Mouse (Mus musculus): ENCODE measurements around the gene Gm20219.

Gene Gm20219

GRCm38 (mm10) chr17:56554122-56554551 lies at the start of gene Gm20219:
Gm20219 (minus strand) TSS chr17:56554387.
- DNase-seq (ENCODE audit: low spot score in 2 of 2) = no peak

GRCm38 (mm10) chr17:56604070-56604380 lies 49.8 kb upstream of the Gm20219 start:
- DNase-seq (ENCODE audit: low spot score in 2 of 2) = no peak

- no peak for DNase-seq (ENCODE audit: low spot score in 2 of 2)
These were observed 49.2 kb upstream of the Gm20219 start for GRCm38 (mm10) chr17:56603186-56604069.

- no peak for DNase-seq (ENCODE audit: low spot score in 2 of 2)
These were observed 39.5 kb upstream of the Gm20219 start for GRCm38 (mm10) chr17:56593527-56594271.

DNA sequence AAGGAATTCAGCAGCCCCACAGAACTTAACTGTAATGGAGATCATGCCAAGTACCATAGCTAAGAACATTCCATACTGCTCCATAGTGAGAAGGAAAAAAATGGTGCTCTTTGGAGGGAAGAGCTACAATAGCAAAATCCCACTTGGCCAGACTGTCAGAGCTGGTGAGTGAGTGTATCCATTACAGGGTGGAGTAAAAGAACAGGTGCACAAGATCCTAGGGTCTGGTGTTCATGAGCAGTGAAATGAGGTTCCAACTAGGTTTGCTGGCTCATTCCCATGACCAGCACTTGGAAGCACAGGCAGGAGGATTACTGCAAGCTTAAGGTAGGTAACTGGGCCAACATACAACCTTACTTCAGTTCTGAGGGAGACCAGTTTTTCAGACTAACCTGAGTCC lies 38.4 kb upstream of the Gm20219 start:
- DNase-seq (ENCODE audit: low spot score in 2 of 2) = no peak

DNA sequence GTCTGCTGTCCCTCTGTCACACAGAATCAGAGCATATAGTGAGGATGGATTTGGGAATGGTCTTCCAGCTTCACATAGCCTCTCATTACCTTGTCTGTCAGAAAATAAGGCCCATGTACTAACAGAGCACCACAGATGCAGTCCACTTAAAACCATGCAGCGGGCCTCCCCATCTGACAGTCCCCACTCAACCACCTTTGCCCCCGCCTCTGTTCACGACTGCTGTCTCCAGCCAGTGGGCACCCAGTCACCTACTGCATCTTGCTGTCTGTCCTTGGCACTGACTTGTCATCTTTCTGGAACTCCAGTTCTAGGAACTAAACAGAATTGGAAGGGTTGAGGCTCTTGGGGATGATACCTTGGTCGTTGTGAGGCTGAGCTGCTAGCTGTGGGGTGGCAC lies 34.7 kb upstream of the Gm20219 start:
- no peak for DNase-seq (ENCODE audit: low spot score in 2 of 2)

GRCm38 (mm10) chr17:56587773-56588172 lies 33.6 kb upstream of the Gm20219 start:
- DNase-seq (ENCODE audit: low spot score in 2 of 2) = no peak

DNA sequence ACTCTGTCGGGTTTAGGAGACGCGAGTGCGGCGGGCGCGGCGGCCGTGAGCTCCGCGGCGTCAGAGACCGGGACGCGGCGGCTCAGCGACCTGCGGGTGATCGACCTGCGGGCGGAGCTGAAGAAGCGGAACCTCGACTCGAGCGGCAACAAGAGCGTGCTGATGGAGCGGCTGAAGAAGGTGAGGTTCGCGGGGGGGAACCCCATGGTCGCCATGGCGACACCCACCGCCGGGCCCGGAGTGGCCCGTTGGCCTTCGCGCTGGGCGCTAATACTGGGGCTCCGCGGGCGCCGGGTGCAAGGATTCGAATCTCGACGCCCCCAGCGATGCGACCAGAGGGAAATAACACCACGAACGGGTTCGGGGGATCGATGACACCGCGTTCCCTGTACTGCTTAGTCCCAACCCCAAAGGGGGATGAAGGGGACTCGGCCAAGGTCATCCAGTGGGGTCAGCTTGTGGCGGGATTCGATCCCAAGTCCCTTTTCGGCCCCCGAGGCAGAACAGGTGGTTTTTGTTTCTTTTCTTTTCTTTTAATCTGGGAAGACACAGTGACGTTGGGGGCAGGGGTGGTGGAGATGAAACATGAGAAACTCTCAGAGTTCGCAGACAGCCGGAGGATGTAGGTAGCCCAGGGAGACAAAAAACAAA lies 31.1 kb upstream of the Gm20219 start:
- peak; percentile 69 to 75 for DNase-seq (ENCODE audit: low spot score in 2 of 2)

GRCm38 (mm10) chr17:56584257-56585130 lies 30.3 kb upstream of the Gm20219 start, which contains the start of the genes Safb2 and Safb:
Safb2 (minus strand) TSS chr17:56584585.
Safb (plus strand) TSS chr17:56584825.
- peak; percentile 99 to 100 for DNase-seq (ENCODE audit: low spot score in 2 of 2)

DNA sequence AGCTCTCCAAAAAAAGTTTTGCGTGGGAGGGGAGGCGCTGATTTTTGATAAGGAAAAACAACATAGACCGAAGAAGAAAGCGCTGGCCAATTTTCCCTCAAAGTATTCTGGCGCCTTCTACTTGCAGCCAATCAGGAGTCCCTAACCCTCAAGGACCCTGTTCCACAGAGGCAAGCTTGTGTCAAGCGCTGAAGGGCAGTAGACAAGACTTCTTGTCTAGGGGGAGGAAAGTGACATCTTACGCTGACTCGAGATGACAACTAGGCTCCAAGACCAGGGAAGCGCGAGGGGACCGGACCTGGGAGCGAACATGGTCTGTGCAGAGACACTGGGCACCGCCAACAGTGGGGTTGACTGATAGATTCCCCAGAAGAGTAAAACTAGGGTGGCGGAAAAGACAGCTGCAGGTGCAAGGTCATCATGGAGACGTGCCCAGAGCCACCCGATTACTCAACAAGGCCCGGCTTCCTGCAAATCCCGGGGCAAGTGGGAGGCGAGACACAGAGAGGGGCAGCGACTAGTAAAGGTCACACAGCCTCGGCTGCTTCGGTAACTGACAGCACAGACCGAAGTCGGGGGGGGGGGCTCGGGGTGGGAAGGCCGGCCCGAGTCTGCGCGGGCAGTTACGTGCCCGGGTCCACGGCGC lies 29.5 kb upstream of the Gm20219 start:
- peak in 1 of 2 experiments; percentile 8 for DNase-seq (ENCODE audit: low spot score in 2 of 2)

DNA sequence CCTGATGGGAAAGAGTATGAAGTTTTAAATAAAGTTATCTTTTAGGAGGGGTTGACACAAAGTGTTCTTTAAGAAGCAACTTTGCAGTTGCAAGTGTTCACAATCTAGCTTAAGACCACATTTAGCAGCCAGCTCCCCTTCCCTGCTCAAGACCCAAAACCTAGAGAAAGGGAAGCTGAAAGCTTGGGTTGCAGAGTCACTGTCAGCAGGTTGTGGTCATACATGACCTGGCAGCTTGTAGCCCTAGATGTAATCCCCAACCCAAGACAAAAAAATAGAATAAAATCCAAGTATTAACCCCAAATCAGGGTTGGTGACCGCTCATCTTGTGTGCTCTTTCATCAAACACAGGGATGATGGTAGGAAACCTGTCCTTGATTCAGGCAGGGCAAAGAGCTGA lies 28.9 kb upstream of the Gm20219 start:
- DNase-seq (ENCODE audit: low spot score in 2 of 2) = no peak

GRCm38 (mm10) chr17:56572939-56573338 lies 18.8 kb upstream of the Gm20219 start:
- no peak for DNase-seq (ENCODE audit: low spot score in 2 of 2)

DNA sequence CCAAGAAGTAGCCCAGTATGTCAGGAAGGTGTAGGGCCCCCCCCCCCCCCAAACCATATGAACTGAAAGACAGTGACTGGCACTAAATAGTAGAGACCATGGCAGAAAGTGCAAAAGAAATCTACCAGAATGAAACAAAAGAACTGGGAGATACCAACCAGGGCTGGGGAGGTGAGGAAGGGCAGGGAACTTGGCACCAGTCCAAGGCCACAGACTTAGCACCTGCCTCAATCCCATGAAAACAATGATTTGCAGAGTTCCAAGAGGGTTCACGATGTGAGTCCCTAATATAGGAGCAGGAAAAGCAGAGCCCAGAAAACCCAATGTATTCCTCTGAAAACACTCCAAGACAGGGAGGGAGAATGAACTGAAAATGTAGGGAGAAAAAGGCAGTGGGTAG lies 18.0 kb upstream of the Gm20219 start:
- DNase-seq (ENCODE audit: low spot score in 2 of 2) = no peak

- no peak for DNase-seq (ENCODE audit: low spot score in 2 of 2)
These were observed 16.1 kb upstream of the Gm20219 start for GRCm38 (mm10) chr17:56570287-56570686.

DNA sequence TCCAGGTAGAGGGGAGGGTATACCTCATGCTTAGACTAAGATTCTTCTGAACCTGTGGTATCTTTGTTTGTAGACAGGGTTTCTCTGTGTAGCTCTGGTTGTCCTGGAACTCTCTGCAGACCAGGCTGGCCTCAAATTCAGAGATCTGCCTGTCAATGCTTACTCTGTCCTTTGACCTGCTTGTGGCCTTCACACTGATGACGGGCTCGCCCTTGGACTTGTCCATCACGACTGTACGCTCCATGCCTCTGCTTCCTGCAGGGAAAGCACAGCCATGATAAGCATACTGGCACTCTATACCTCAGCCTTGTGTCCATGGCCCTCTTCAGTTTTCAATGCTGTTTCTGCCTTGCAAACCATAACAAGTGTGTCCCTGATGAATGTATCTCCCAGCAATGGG lies 13.2 kb upstream of the Gm20219 start:
- DNase-seq (ENCODE audit: low spot score in 2 of 2) = no peak

- no peak for DNase-seq (ENCODE audit: low spot score in 2 of 2)
These were observed 12.7 kb upstream of the Gm20219 start for GRCm38 (mm10) chr17:56566918-56567317.

DNA sequence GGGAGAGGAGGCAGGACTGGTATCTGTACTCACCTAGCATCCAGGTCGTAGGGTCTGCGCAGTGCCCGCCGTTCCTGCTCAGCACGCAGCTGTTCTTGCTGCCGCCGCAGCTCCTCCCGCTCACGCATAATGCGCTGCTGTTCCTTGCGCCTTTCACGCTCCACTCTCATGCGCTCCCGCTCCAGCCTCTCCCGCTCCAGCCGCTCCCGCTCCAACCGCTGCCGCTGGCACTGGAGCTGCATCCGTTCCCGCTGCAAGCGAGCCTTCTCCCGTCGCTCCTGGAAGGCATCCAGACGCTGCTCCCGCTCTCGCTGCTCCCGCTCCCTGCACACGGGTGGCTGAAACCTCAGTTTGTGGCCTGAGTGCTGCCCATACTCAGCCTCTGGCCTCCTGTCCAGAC lies 12.1 kb upstream of the Gm20219 start:
- DNase-seq (ENCODE audit: low spot score in 2 of 2) = no peak

GRCm38 (mm10) chr17:56561866-56562265 lies 7.7 kb upstream of the Gm20219 start:
- no peak for DNase-seq (ENCODE audit: low spot score in 2 of 2)

- no peak for DNase-seq (ENCODE audit: low spot score in 2 of 2)
These were observed 5.9 kb upstream of the Gm20219 start for GRCm38 (mm10) chr17:56560131-56560530.

- DNase-seq (ENCODE audit: low spot score in 2 of 2) = no peak
These were observed 5.2 kb upstream of the Gm20219 start for GRCm38 (mm10) chr17:56559386-56559785.

GRCm38 (mm10) chr17:56558448-56558847 lies 4.3 kb upstream of the Gm20219 start:
- DNase-seq (ENCODE audit: low spot score in 2 of 2) = peak; percentile 40 to 57

All from natural killer cell, adult 2 months (primary cell).